Mouse (Mus musculus) liver, adult (tissue): ENCODE measurements around the gene Acot1.

Source experiments
- GATA4 ChIP-seq: IDR thresholded peaks from 2 replicates; pipeline ENCODE4 v1.6.1; 2014; ENCODE audit warnings: mild to moderate bottlenecking, low read length; ENCODE audit not compliant: insufficient replicate concordance

Gene Acot1

GRCm38 (mm10) chr12:84051937-84052474, 42.7 kb downstream of the Acot1 start, which contains the start of gene Acot3:
Acot3 (plus strand) TSS chr12:84052144.
- TF ChIP-seq GATA4, result no peak

- no peak for TF ChIP-seq GATA4
These were observed 43.3 kb downstream of the Acot1 start for GRCm38 (mm10) chr12:84052609-84053008.

- peak; percentile 89 for TF ChIP-seq GATA4
These were observed 43.9 kb downstream of the Acot1 start for GRCm38 (mm10) chr12:84053173-84053572.

GRCm38 (mm10) chr12:84053679-84054391, 44.5 kb downstream of the Acot1 start:
- no peak for TF ChIP-seq GATA4

GRCm38 (mm10) chr12:84060946-84061345, 51.7 kb downstream of the Acot1 start:
- no peak for TF ChIP-seq GATA4

- TF ChIP-seq GATA4, result no peak
These were observed 53.0 kb downstream of the Acot1 start for GRCm38 (mm10) chr12:84062336-84062735.

- TF ChIP-seq GATA4, result no peak
These were observed 53.9 kb downstream of the Acot1 start for GRCm38 (mm10) chr12:84063228-84063627.

- TF ChIP-seq GATA4, result no peak
These were observed 54.5 kb downstream of the Acot1 start for GRCm38 (mm10) chr12:84063833-84064232.

- no peak for TF ChIP-seq GATA4
These were observed 55.3 kb downstream of the Acot1 start for GRCm38 (mm10) chr12:84064621-84065020.

- TF ChIP-seq GATA4, result no peak
These were observed 58.5 kb downstream of the Acot1 start for GRCm38 (mm10) chr12:84067752-84068151.
